Comparison of ENCODE assay signal across 33 mouse cellular contexts in genomic region chr15:78442231-78442630, GRCm38 (mm10). TPM values are rescaled to one million over a fixed set of nuclear protein-coding genes. Genes with fewer than 3 reads are reported as not detected.
DNase-seq lines count a peak whose midpoint lies in the region; ATAC-seq and TF ChIP-seq lines count a peak whose summit lies in the region.
"Had no signal": no experiment of that assay in that cellular context is flagged by ENCODE, and none has a peak within 500 bp of the region (broad histone marks: within the 10 kb centered on the region; RNA-seq: fewer than 3 reads in every experiment).

No protein-coding gene starts in this region.

- H3K27me3 ChIP-seq in megakaryocyte, embryonic 14.5 days (replicated peaks), result peaks cover 92% of the 10 kb centered on the region
- no peaks in the 10 kb centered on the region for H3K27me3 ChIP-seq in myocyte (ENCODE audit: control insufficient read depth, insufficient read depth, insufficient read length)
- H3K27me3 ChIP-seq: heart, embryonic 12.5 days had no signal

- no peaks in the 10 kb centered on the region for H3K36me3 ChIP-seq in megakaryocyte, embryonic 14.5 days (replicated peaks; ENCODE audit: low read length)
- no peaks in the 10 kb centered on the region for H3K36me3 ChIP-seq in myocyte (ENCODE audit: control insufficient read depth, insufficient read depth)
- H3K36me3 ChIP-seq: forebrain, embryonic 10.5 days; heart, embryonic 12.5 days; heart, embryonic 15.5 days had no signal

- H3K4me2 ChIP-seq in myocyte (ENCODE audit: low read depth), result no peak overlapping the region
- H3K4me2 ChIP-seq: heart, embryonic 12.5 days; heart, embryonic 15.5 days; hindbrain, embryonic 14.5 days had no signal

- H3K4me1 ChIP-seq in megakaryocyte, embryonic 14.5 days, result peaks cover 47% of the 10 kb centered on the region

- no peaks in the 10 kb centered on the region for H3K9me3 ChIP-seq in megakaryocyte, embryonic 14.5 days
- H3K9me3 ChIP-seq: forebrain, embryonic 10.5 days; heart, embryonic 12.5 days; heart, embryonic 15.5 days had no signal

- no peak overlapping the region for H3ac ChIP-seq in myocyte (ENCODE audit: control insufficient read depth, insufficient read length)

- DNase-seq in cerebellum, adult 11-12 months, result peak; percentile 25
- DNase-seq in cerebellum, adult 8-10 months, result no peak
- no peak for DNase-seq in urinary bladder, postnatal 14 days (ENCODE audit: low spot score)
- DNase-seq: adrenal gland, postnatal 10 days; B cell, adult 2 months; cerebellum, adult 18-20 months; cerebellum, postnatal 10 days; forebrain, postnatal 0 days; gastrocnemius, adult 2 months; gastrocnemius, postnatal 14 days; heart, adult 18-20 months; heart, postnatal 10 days; heart, postnatal 4 days; kidney, adult 18-20 months had no signal

- no peaks in the 10 kb centered on the region for H3K79me2 ChIP-seq in myocyte (ENCODE audit: control insufficient read depth, insufficient read depth)

- ATAC-seq in megakaryocyte, adult 5-6 weeks (ENCODE audit: poor library complexity, severe bottlenecking), result no peak
- ATAC-seq: activated CD4-positive, CD25-positive, alpha-beta regulatory T cell, adult 4 months; forebrain, embryonic 14.5 days; forebrain, postnatal 0 days; hindbrain, postnatal 0 days; inflammation-experienced regulatory T-cells, adult 6 months; intestine, embryonic 16.5 days had no signal

- no peak for TF ChIP-seq POLR2A in myocyte (IDR thresholded peaks at IDR 0.05; ENCODE audit: insufficient read length, low read depth)

- peak overlapping the region; percentile 24 for H3K4me3 ChIP-seq in megakaryocyte, embryonic 14.5 days (replicated peaks)
- no peak overlapping the region for H3K4me3 ChIP-seq in myocyte
- H3K4me3 ChIP-seq: forebrain, embryonic 10.5 days; gastrocnemius, adult 2 months; heart, embryonic 12.5 days; heart, embryonic 15.5 days had no signal

TF ChIP-seq in myocyte, 11 proteins besides CTCF, POLR2A, EP300 and RAD21:
- no peak for TF ChIP-seq SRF (IDR thresholded peaks at IDR 0.05; ENCODE audit: control insufficient read depth, insufficient read length, low read depth)
- TF ChIP-seq MAX (IDR thresholded peaks at IDR 0.05; ENCODE audit: low read depth), result no peak
- no peak for TF ChIP-seq E2F4 (IDR thresholded peaks at IDR 0.05; ENCODE audit: insufficient read depth)
- peak in 1 of 3 experiments; percentile 18 for TF ChIP-seq MYOG (IDR thresholded peaks at IDR 0.05; ENCODE audit: control insufficient read depth in 1 of 3, insufficient read depth in 1 of 3, insufficient read length in 2 of 3, low read depth in 2 of 3)
- peak; percentile 76 for TF ChIP-seq POLR2AphosphoS2 (IDR thresholded peaks at IDR 0.05; ENCODE audit: insufficient read length, low read depth)
- TF ChIP-seq REST (IDR thresholded peaks at IDR 0.05; ENCODE audit: insufficient read depth, insufficient read length), result no peak

RNA-seq across cellular contexts. Expression of gene Kctd17, which starts 13.9 kb away (rescaled TPM):
- polyA plus RNA-seq in megakaryocyte, embryonic 14.5 days (2012; ENCODE audit: insufficient read depth, low replicate concordance), result 9.6 TPM in 1 of 2 replicates, not detected in the other
- total RNA-seq in megakaryocyte, adult 5-6 weeks (2015), result 8.7 and 9.5 TPM in 2 replicates
- total RNA-seq in megakaryocyte, adult 5-6 weeks (2017), result 5.2 and 9.6 TPM in 2 replicates
- polyA plus RNA-seq in myocyte (2012; fragmentation: generic; extraction: Trizol), result 161 TPM
- total RNA-seq: CH12.LX had no signal

RNA-seq across cellular contexts. Expression of gene Tmprss6, which starts 26.2 kb away (rescaled TPM):
- not detected in 2 replicates for polyA plus RNA-seq in megakaryocyte, embryonic 14.5 days (2012; ENCODE audit: insufficient read depth, low replicate concordance)
- not detected in 2 replicates for total RNA-seq in megakaryocyte, adult 5-6 weeks (2015)
- total RNA-seq in megakaryocyte, adult 5-6 weeks (2017), result not detected in 2 replicates
- 0.08 TPM for polyA plus RNA-seq in myocyte (2012; fragmentation: generic; extraction: Trizol)
- total RNA-seq: gastrocnemius, adult 2 months; gastrocnemius, postnatal 14 days; heart, adult 18-20 months; heart, postnatal 4 days had no signal
- polyA plus RNA-seq: activated CD4-positive, CD25-positive, alpha-beta regulatory T cell, adult 4 months; inflammation-experienced regulatory T-cells, adult 6 months had no signal

RNA-seq across cellular contexts. Expression of gene Mpst, which starts 36.0 kb away (rescaled TPM):
- 68.5 and 128 TPM in 2 replicates for polyA plus RNA-seq in megakaryocyte, embryonic 14.5 days (2012; ENCODE audit: insufficient read depth, low replicate concordance)
- total RNA-seq in megakaryocyte, adult 5-6 weeks (2015), result 3.8 and 5.9 TPM in 2 replicates
- 12.9 and 24.2 TPM in 2 replicates for total RNA-seq in megakaryocyte, adult 5-6 weeks (2017)
- 77.1 TPM for polyA plus RNA-seq in myocyte (2012; fragmentation: generic; extraction: Trizol)

RNA-seq across cellular contexts. Expression of gene Tst, which starts 36.5 kb away (rescaled TPM):
- 1.6 and 6.3 TPM in 2 replicates for polyA plus RNA-seq in megakaryocyte, embryonic 14.5 days (2012; ENCODE audit: insufficient read depth, low replicate concordance)
- total RNA-seq in megakaryocyte, adult 5-6 weeks (2015), result 9.8 and 10.4 TPM in 2 replicates
- total RNA-seq in megakaryocyte, adult 5-6 weeks (2017), result 3.3 and 8.8 TPM in 2 replicates
- polyA plus RNA-seq in myocyte (2012; fragmentation: generic; extraction: Trizol), result 9.8 TPM

RNA-seq across cellular contexts. Expression of gene Tex33, which starts 46.5 kb away (rescaled TPM):
- polyA plus RNA-seq in megakaryocyte, embryonic 14.5 days (2012; ENCODE audit: insufficient read depth, low replicate concordance), result not detected in 2 replicates
- not detected in 2 replicates for total RNA-seq in megakaryocyte, adult 5-6 weeks (2015)
- not detected in 2 replicates for total RNA-seq in megakaryocyte, adult 5-6 weeks (2017)
- polyA plus RNA-seq in myocyte (2012; fragmentation: generic; extraction: Trizol), result not detected
- total RNA-seq: adrenal gland, postnatal 10 days; adrenal gland, postnatal 4 days; CH12.LX; forebrain, postnatal 0 days; gastrocnemius, adult 2 months; gastrocnemius, postnatal 14 days; gastrocnemius, postnatal 4 days; heart, adult 18-20 months; heart, postnatal 10 days; heart, postnatal 4 days; hindbrain, postnatal 0 days had no signal
- polyA plus RNA-seq: activated CD4-positive, CD25-positive, alpha-beta regulatory T cell, adult 4 months; brain, embryonic 14.5 days; embryonic facial prominence, embryonic 11.5 days; embryonic facial prominence, embryonic 14.5 days; forebrain, embryonic 10.5 days; forebrain, embryonic 14.5 days; forebrain, postnatal 0 days; heart, embryonic 12.5 days; heart, embryonic 15.5 days; hindbrain, embryonic 11.5 days; hindbrain, embryonic 14.5 days; hindbrain, postnatal 0 days; inflammation-experienced regulatory T-cells, adult 6 months; intestine, embryonic 16.5 days had no signal

Comparison
In these comparisons a context has a peak if more than half of its experiments do, and no peak if none do; other contexts are left out.
1. RNA of gene Kctd17, which starts 13.9 kb away (polyA plus RNA-seq): 161 TPM in myocyte (single experiment); 9.6 TPM in megakaryocyte, embryonic 14.5 days; every median in the first group is over 10 times any median in the second.